Mouse (Mus musculus) left cerebral cortex, postnatal 14 days (tissue): ENCODE results near the gene Borcs6. TPM values are rescaled to one million over a fixed set of nuclear protein-coding genes. Genes with fewer than 3 reads are reported as not detected.

Experiments
- DNase-seq, 2 experiments: peaks; one replicate each; pipeline ENCODE4 v3.0.0; 2021 to 2022; ENCODE audit warnings: low spot score in 2 of 2, mixed read lengths in 1 of 2
- intact Hi-C: fragments of 180-260 bp; cut with DNase I; formaldehyde crosslinking; loops from one replicate; pipeline ENCODE4 v1.15.1; 2025
- total RNA-seq, 2 experiments: library from RNA; stranded (reverse); gene quantifications; 2 replicates each; pipeline ENCODE4 v1.2.3; 2021

The Borcs6 gene
- total RNA-seq, 2 experiments from 2014 or later, result 26.1 to 29.2 TPM

- intact Hi-C loops, result no loop called here
- DNase-seq, result peak; percentile 76 to 80
These were observed 13.8 kb upstream of the Borcs6 start, which contains the start of gene Aurkb for GRCm38 (mm10) chr11:69045531-69046394. TSS of gene Aurkb (plus strand) at chr11:69045647.

- DNase-seq, result no peak
- intact Hi-C loops, result no loop called here
These were observed 13.1 kb upstream of the Borcs6 start for GRCm38 (mm10) chr11:69046395-69046774.

- DNase-seq, result no peak
- intact Hi-C loops, result no loop called here
These were observed 11.9 kb upstream of the Borcs6 start for GRCm38 (mm10) chr11:69047592-69047991.

DNA sequence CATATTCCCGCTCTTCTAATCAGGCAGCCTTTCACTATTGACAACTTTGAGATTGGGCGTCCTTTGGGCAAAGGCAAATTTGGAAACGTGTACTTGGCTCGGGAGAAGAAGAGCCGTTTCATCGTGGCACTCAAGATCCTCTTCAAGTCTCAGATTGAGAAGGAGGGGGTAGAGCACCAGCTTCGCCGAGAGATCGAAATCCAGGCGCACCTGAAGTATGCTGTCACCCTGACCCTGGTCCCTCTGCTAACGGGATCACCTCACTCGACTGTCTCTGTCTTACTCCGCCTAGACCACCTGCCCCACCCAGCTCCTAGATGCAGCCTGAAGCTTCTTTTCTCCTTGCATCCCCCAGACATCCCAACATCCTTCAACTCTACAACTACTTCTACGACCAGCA is 11.4 kb upstream of the Borcs6 start:
- intact Hi-C loops, result no loop called here
- no peak for DNase-seq

DNA sequence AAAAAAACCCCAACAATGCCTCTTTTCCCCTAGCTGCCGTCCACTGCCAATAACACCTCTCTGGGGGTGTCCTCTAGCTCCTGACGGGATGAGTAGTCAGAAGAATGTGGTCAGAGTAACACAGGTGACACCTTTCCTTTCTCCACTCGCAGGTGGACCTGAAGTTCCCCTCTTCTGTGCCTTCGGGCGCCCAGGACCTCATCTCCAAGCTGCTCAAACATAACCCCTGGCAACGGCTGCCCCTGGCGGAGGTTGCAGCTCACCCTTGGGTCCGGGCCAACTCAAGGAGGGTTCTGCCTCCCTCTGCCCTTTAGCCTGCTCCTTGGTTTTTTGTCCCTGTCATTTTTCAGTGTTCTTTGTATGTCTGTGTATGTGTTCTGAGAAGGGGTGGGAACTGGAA is 8.8 kb upstream of the Borcs6 start:
- DNase-seq, result no peak
- intact Hi-C loops, result no loop called here

DNA sequence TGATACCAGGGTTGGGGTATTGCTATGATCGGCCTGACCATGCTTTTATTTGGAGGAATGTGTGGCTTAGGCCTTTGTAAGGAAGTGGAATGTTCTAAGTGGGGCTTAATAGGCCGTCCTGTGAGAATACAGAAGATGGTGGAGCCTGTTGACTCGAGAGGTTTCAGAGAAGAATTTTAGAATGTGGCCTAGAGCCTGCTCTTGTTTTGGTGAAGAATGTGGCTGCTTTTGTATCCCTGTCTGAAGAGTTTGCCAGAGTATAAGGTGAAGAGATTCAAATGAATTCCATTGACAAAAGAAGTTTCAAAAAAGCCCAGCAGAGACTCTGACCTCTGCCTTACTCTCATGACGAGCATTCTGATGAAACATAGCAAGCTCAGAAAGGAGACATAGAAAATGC is 7.7 kb upstream of the Borcs6 start:
- DNase-seq, result no peak
- intact Hi-C loops, result no loop called here

GRCm38 (mm10) chr11:69052824-69053421 is 6.6 kb upstream of the Borcs6 start:
- intact Hi-C loops, result no loop called here

DNA sequence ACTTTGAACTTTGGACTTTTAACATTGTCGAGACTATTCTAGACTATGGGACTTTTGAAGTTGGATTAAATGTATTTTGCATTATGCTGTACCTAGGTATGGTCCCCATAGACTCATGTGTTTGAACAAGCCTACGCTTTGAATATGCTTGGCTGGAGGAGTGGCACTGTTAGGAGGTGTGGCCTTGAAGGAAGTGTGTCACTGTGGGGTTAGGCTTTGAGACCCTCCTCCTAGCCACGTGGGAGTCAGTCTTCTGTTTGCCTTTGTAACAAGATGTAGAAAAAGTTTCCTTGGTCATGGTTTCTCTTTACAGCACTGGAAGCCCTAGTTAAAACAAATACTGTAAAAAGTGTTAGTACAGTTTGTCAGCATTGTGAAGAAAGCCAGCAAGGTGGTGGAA is 5.7 kb upstream of the Borcs6 start:
- intact Hi-C loops, result no loop called here
- DNase-seq, result no peak

More at GRCm38 (mm10) chr11:69052824-69053421, 6.6 kb upstream of the Borcs6 start:
- no peak for DNase-seq

- no peak for DNase-seq
- intact Hi-C loops, result no loop called here
These were observed 1.3 kb upstream of the Borcs6 start for GRCm38 (mm10) chr11:69058265-69058664.

DNA sequence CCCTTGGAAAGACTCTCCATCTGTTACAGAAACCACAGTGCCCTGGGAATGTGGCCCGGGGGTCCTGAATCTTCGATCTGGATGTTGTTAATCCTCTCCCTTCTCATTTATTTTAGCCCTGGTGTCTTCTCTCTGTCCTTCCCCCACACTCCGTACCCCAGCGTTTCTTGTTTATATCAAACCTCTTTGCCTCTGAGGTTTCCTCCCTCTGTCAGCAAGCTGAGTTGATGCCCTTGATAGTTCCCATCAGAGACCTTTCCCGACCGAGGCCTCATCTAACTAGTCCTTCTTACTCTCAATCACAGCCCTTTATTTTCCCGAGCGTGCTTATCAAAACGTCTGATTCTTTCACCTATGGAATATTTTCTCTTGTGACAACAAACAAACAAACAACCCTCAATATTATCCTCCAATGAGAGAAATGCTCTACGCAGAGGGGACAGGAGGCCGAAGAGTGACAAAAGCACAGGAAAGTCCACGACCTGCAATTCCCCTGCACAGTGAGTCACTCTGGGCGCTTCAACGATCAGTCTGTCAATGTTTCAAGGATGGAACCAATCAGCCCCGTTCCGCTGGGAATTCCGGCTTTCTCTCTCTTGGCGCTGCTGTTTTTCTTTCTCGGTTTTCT is 674 bp upstream of the Borcs6 start:
- no peak for DNase-seq
- intact Hi-C loops, result no loop called here

GRCm38 (mm10) chr11:69059975-69060411 is 476 bp downstream of the Borcs6 start:
- DNase-seq, result peak in 1 of 2 experiments; percentile 50
- intact Hi-C loops, result loop anchor here (10.0 kb wide), 1 partner anchor 185 kb away; no protein-coding TSS in a partner anchor

GRCm38 (mm10) chr11:69060448-69061254 is 1.1 kb downstream of the Borcs6 start:
- intact Hi-C loops, result loop anchor here (10.0 kb wide), 1 partner anchor 184 kb away; no protein-coding TSS in a partner anchor
- no peak for DNase-seq

GRCm38 (mm10) chr11:69061255-69061912 is 1.9 kb downstream of the Borcs6 start:
- intact Hi-C loops, result loop anchor here (10.0 kb wide), 1 partner anchor 183 kb away; no protein-coding TSS in a partner anchor
- no peak for DNase-seq

- DNase-seq, result peak; percentile 72 to 89
- intact Hi-C loops, result loop anchor here (2.0 to 10.0 kb wide), 3 partner anchors 21 to 183 kb away; partner anchors contain the start of gene Aloxe3
These were observed 2.8 kb downstream of the Borcs6 start for GRCm38 (mm10) chr11:69062194-69062760.

DNA sequence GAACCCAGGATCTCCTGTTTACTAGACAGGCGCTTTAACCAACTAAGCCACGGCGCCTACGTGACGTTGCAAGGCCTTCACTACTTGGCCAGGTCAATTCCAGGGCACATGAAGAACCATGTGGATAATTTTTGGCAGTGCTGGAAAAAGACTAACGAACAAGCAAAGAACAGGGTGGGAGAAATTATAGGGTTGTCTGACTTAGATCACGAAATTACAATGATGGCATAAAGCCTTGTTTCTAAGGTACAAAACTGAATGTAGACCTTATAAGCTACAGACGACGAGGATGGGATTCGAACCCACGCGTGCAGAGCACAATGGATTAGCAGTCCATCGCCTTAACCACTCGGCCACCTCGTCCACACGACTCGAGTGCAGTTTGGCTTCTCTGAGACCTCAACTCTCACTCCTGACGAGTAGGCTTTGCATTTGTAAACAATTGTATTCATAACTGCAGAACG is 3.3 kb downstream of the Borcs6 start:
- peak; percentile 95 to 97 for DNase-seq
- intact Hi-C loops, result loop anchor here (2.0 to 10.0 kb wide), 3 partner anchors 22 to 182 kb away; partner anchors contain the start of gene Aloxe3

GRCm38 (mm10) chr11:69063413-69064201 is 4.1 kb downstream of the Borcs6 start:
- intact Hi-C loops, result loop anchor here (2.0 to 10.0 kb wide), 3 partner anchors 23 to 181 kb away; partner anchors contain the start of gene Aloxe3
- DNase-seq, result peak in 1 of 2 experiments; percentile 82
